Mouse (Mus musculus): ENCODE data around the gene Ptgir.

Gene Ptgir

GRCm38 (mm10) chr7:16891641-16892351 lies 14.5 kb upstream of the Ptgir start, which contains the start of gene Gng8:
Gene Gng8, plus strand, starts transcription at chr7:16891786.
- DNase-seq (ENCODE audit: low spot score), result peak; percentile 78

DNA sequence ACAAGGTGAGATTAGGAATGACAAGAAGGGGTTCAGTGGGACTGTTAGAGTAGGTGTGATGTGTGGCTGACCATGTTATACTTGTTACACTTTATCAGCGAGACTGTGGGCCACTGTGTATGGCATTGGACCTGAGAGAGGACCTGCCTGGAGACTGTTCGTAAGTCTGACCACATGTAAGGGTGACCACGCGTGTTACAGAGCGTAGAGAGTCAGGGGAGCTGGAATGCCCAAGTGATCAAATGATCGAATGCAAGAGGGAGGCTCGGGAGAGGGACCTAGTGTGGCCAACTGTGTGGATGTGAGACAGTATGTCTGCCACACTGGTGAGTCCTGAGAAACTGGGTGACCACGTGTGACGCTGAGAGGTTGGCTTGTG lies 13.9 kb upstream of the Ptgir start:
- DNase-seq (ENCODE audit: low spot score), result no peak

DNA sequence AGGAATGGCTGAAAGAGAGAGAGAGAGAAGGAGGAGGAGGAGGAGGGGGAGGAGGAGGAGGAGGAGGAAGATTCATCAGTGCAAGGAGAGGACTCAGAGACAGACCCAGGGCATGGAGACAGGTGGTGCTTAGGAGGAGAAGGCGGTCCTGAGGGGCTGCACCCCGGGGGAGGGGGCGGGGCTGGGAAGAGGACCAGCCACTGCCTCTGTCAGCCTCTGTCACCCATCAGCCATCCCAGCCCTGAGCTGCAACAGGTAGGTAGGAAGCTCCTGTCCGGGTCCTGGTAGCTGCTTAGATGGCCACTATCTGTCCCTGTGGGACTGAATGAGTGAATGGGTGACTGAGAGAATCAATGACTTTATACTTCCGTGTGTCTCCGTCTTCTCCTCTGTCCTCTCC lies 12.7 kb upstream of the Ptgir start:
- no peak for DNase-seq (ENCODE audit: low spot score)

- DNase-seq (ENCODE audit: low spot score), result peak; percentile 47
Observed at GRCm38 (mm10) chr7:16894279-16894678, 12.0 kb upstream of the Ptgir start.

DNA sequence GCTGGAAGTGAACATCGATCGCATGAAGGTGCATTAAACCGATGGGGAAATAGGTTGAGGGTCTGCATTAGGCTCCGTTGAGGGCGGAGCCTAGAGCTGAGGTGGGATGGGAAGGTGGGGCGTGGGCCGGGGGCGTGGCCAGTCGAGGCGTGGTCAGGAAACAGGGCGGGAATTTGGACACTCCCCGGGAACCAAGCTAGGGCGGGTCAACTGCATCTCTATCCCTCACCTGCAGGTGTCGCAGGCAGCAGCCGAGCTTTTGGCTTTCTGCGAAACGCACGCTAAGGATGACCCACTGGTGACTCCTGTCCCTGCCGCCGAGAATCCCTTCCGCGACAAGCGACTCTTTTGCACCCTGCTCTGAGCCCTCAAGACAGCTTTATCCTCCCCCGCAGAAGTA lies 11.3 kb upstream of the Ptgir start:
- peak; percentile 70 for DNase-seq (ENCODE audit: low spot score)

GRCm38 (mm10) chr7:16895511-16895910 lies 10.8 kb upstream of the Ptgir start:
- DNase-seq (ENCODE audit: low spot score), result no peak

GRCm38 (mm10) chr7:16900526-16900925 lies 5.8 kb upstream of the Ptgir start:
- no peak for DNase-seq (ENCODE audit: low spot score)

DNA sequence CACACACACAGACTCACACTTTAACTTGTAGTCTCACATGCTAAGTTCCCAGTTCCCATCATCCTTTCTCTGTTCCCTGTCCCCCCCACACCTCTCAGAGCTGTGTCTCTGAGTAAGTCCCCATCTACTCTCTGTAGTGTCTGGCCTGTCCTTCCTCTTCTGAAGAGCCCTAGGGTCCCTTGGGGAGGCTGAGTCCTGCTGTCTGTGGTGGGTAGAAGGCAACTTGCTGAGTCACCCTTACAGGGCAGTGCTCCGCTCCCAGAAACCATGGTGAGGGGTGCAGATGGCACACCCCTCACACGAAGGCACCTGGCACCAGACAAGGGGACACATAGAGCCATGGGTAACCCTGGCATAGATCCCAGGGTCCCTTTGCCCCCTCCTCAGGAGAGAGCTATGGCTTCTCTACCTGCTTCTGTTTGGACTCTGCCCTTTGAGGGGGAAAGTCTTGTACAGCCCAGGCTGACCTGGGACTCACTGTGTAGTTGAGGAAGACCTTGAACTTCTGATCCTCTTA lies 2.8 kb upstream of the Ptgir start:
- no peak for DNase-seq (ENCODE audit: low spot score)

- no peak for DNase-seq (ENCODE audit: low spot score)
Observed at GRCm38 (mm10) chr7:16904120-16904675, 2.1 kb upstream of the Ptgir start.

DNA sequence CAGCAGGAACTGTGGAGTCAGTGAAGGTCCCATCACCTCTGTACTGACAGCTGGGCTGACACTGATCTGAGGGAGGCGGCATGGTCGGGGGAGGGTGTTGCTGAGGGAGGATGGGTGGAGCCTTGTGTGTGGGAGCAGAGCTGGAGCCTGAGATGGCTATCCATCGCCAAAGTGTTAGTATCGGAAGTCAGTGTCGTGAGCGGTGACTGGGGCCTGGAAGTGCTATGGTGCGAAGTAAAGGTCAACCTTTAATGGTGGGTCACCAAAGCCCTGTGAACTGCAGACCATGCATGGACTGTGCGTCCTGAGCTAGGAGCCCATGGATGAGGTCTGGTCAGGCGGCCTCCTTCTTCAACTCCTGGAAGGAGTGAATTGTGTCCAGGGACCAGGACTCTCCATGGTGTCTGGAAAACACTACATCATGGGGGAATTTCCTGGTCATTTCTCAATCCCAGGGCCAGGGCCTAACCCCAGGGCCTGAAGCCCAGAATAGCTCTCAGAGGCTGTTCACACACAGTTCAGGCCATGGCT lies 734 bp upstream of the Ptgir start:
- peak; percentile 26 for DNase-seq (ENCODE audit: low spot score)

GRCm38 (mm10) chr7:16906889-16907559 lies 734 bp downstream of the Ptgir start:
- DNase-seq (ENCODE audit: low spot score), result no peak

- DNase-seq (ENCODE audit: low spot score), result no peak
Observed at GRCm38 (mm10) chr7:16907842-16908241, 1.6 kb downstream of the Ptgir start.

DNA sequence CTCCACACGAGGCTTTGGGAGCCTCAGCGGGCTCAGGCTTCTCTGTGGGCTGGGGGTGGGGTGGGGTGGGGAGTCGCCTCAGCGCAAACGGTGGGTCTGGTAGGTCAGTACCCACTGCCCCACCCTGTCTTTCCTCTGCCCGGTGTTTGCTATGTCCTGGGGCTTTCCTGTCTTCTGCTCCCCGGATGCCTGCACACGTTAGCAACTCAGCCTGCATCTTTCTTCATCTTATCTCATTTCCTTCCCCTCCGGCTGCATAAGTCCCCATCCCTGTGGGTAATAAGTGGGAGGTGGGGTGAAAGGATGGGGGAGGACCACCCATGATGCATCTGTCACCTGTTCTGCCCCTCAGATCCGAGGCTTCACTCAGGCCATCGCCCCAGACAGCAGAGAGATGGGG lies 2.1 kb downstream of the Ptgir start:
- no peak for DNase-seq (ENCODE audit: low spot score)

GRCm38 (mm10) chr7:16908859-16909258 lies 2.6 kb downstream of the Ptgir start:
- no peak for DNase-seq (ENCODE audit: low spot score)

DNA sequence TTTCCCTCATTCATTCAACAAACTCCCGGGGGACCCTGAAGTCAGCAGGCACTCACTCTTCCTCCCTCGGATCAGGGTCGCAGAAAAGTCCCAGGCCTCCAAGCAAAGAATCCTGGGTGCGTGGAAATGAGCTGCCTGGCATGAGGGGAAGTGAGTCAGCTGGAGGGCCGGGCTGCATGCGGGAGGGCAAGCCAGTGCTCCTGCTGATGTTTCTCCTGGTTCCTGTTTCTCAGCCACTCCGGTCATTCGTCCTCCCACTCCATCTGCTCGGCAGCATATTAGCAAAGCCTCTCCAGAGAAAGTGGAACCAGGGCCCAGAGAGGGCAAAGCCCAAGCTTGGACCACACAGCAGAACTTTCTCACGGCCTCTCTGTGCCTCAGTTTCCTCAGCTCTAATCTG lies 3.6 kb downstream of the Ptgir start:
- DNase-seq (ENCODE audit: low spot score), result no peak

- DNase-seq (ENCODE audit: low spot score), result no peak
Observed at GRCm38 (mm10) chr7:16911904-16912303, 5.6 kb downstream of the Ptgir start.

DNA sequence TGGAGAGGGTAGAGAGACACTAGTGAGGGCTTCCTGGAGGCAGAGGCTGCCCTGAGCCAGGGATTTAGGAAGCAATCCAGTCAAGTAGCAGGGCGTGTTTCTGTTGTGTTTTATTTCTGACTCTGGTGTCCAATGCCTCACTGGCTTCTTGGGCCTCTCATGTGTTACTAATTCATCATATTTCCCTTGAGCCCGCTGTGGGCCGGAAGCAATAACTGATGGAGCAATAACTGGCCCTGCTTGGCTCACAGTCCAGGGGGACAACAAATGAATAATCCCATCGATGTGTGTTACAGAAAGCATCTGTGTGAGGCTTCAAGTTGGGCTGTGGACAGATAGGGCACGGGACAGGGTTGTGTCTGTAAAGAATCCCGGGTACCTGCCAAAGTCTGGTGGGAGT lies 6.1 kb downstream of the Ptgir start:
- DNase-seq (ENCODE audit: low spot score), result no peak

DNA sequence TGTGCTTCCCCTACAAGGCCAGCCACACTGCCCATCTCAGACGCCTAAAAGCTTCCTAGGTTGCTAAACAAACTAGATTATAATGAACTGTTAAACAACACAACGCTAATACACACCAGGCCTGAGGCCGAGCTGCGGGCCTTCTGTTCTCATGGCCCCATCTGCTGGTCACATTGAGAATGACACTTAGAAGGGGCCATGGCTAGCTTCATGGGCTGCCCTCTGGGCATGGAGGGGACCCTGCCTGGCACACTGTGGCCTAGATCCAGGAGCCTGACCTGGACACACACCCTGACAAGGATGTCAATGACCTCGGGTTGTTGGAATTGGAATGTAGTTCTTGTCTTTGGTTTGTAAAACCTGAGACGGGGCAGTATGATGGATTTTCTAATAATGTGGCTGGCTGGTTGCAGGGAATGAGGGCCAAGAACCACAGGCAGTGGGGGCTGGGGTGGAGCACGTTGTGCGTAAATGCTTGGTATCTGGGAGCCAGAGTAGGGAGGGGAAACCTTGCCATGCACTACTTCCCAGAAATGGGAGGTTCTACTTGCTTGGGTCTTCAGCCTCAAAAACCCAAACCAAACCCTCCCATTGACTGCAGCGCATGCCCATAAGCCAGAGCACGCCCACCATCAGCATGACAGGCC lies 7.6 kb downstream of the Ptgir start:
- DNase-seq (ENCODE audit: low spot score), result peak; percentile 35

GRCm38 (mm10) chr7:16914453-16915343 lies 8.4 kb downstream of the Ptgir start:
- DNase-seq (ENCODE audit: low spot score), result no peak

DNA sequence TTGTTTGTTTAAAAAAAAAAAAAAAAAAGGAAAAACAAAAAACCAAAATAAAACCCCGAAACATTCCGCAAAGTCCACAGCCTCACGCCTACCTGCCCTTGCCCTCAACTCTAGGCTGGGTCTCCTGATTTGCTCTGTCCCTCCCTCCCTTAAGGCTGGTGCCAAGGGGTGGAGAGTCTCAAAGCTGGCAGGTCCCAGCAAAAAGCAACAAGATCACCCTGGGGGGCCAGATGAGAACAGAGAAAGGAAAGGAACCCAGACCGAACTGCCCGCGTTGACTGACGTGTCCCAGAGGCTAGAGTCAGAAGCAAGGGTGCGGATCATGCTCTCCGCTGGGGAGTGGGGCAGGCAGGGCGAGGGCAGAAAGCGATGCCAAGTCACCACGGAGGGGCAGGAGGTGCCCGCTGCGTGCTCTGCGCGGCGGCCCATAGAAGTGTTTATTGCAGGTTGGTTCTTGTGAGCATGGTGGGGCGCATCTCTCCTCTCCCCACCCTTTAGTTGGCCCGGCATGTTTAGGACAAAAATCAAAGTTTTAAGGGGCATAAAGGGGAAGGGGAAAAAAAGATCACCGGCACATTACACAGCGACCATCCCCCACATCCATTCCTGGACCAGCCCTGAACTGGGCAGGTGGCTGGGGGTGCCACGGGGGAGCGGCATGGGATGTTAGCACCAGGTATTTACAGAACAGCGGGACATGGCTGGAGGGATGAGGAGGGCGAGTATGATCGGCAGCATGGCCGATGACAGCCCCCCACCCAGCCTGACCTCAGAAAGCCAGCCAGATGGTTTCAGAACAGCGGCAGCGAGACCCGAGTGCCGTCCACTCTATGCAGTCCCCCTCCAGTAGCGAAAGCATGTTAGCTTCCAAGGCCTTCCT lies 9.4 kb downstream of the Ptgir start:
- no peak for DNase-seq (ENCODE audit: low spot score)
